Mouse (Mus musculus): Measurements from ENCODE around the gene Pfkl.
"Not testable (repeated sequence)": the region's sequence is repeated elsewhere in the genome, so short reads cannot be mapped to it uniquely, and the experiment has no call there.

Gene Pfkl

GRCm38 (mm10) chr10:78012661-78013495 lies 3.0 kb upstream of the Pfkl start:
- DNase-seq (ENCODE audit: low spot score): peak; percentile 95

- DNase-seq (ENCODE audit: low spot score): not testable (repeated sequence)
Measured at GRCm38 (mm10) chr10:78011116-78011515, 1.2 kb upstream of the Pfkl start.

GRCm38 (mm10) chr10:78010335-78010734 lies 452 bp upstream of the Pfkl start:
- no peak for DNase-seq (ENCODE audit: low spot score)

GRCm38 (mm10) chr10:78009184-78009944 lies 519 bp downstream of the Pfkl start:
- peak; percentile 88 for DNase-seq (ENCODE audit: low spot score)

GRCm38 (mm10) chr10:78008169-78008568 lies 1.7 kb downstream of the Pfkl start:
- DNase-seq (ENCODE audit: low spot score): no peak

- DNase-seq (ENCODE audit: low spot score): no peak
Measured at GRCm38 (mm10) chr10:78007203-78007602, 2.7 kb downstream of the Pfkl start.

GRCm38 (mm10) chr10:78005791-78006438 lies 4.0 kb downstream of the Pfkl start:
- DNase-seq (ENCODE audit: low spot score): no peak

- no peak for DNase-seq (ENCODE audit: low spot score)
Measured at GRCm38 (mm10) chr10:78004479-78005100, 5.3 kb downstream of the Pfkl start.

- no peak for DNase-seq (ENCODE audit: low spot score)
Measured at GRCm38 (mm10) chr10:78002316-78002715, 7.6 kb downstream of the Pfkl start.

- no peak for DNase-seq (ENCODE audit: low spot score)
Measured at GRCm38 (mm10) chr10:78001796-78002195, 8.1 kb downstream of the Pfkl start.

- DNase-seq (ENCODE audit: low spot score): no peak
Measured at GRCm38 (mm10) chr10:78000200-78000599, 9.7 kb downstream of the Pfkl start.

GRCm38 (mm10) chr10:77995639-77996038 lies 14.2 kb downstream of the Pfkl start:
- DNase-seq (ENCODE audit: low spot score): no peak

GRCm38 (mm10) chr10:77985775-77986174 lies 24.1 kb downstream of the Pfkl start:
- DNase-seq (ENCODE audit: low spot score): no peak

- DNase-seq (ENCODE audit: low spot score): peak; percentile 92
Measured at GRCm38 (mm10) chr10:77984660-77985059, 25.2 kb downstream of the Pfkl start.

- DNase-seq (ENCODE audit: low spot score): peak; percentile 93
Measured at GRCm38 (mm10) chr10:77978351-77979350, 31.2 kb downstream of the Pfkl start, which contains the start of gene 1810043G02Rik. Gene 1810043G02Rik, plus strand, starts transcription at chr10:77978524.

- peak; percentile 38 for DNase-seq (ENCODE audit: low spot score)
Measured at GRCm38 (mm10) chr10:77976458-77977150, 33.3 kb downstream of the Pfkl start.

GRCm38 (mm10) chr10:77975653-77976052 lies 34.2 kb downstream of the Pfkl start:
- DNase-seq (ENCODE audit: low spot score): no peak

GRCm38 (mm10) chr10:77974811-77975210 lies 35.1 kb downstream of the Pfkl start:
- no peak for DNase-seq (ENCODE audit: low spot score)

GRCm38 (mm10) chr10:77974323-77974722 lies 35.6 kb downstream of the Pfkl start:
- DNase-seq (ENCODE audit: low spot score): no peak
